Mouse (Mus musculus): ENCODE results near the gene Laptm4a. TPM values are rescaled to one million over a fixed set of nuclear protein-coding genes. Genes with fewer than 3 reads are reported as not detected.

The Laptm4a gene
- polyA plus RNA-seq, 1 experiment from 2014 or later = 185 TPM

DNA sequence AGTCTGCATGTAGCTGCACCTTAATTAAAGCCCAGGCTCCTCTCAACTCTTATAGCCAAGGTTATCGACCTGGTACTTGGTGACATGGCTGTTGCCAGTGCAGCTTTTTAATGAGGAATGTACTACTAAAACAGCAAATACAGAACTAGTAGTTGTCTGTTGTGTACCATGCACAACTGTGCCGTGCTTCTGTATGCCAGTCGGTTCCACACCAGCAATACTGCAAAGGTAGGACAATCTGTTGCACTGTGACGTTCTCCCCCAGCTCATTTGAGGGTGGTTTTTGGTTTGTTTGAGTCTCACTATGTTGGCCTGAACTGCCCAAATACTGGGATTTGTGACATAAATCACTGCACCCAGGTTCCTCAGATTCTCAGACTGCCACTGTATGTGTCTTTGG is 18.0 kb downstream of the Laptm4a start:
- 88% methylated on average over 4 of the region's 4 CpGs for WGBS
- Histone ChIP-seq H3K4me2 (ENCODE audit: low read length) (no peak overlapping the region), H3K9me3 (ENCODE audit: control insufficient read depth, low read length) (no peaks in the 10 kb centered on the region), H3K4me1 (replicated peaks; ENCODE audit: control insufficient read depth, insufficient read depth, low read length) (peaks cover 4% of the 10 kb centered on the region; the same call in 1 of the 2 replicates), H3K4me3 (ENCODE audit: low read depth, low read length) (no peak overlapping the region), H3K27me3 (replicated peaks; ENCODE audit: control insufficient read depth, insufficient read depth, low read length) (no peaks in the 10 kb centered on the region), H3K9ac (ENCODE audit: low read length) (no peak overlapping the region), H3K27ac (ENCODE audit: low read depth) (no peak overlapping the region), H3K36me3 (ENCODE audit: control insufficient read depth, insufficient read depth, low read length) (peaks cover 51% of the 10 kb centered on the region)
- DNase-seq (ENCODE audit: low spot score) (no peak), ATAC-seq (replicated peaks; ENCODE audit: low FRiP score, low TSS enrichment, low read depth) (no peak)

DNA sequence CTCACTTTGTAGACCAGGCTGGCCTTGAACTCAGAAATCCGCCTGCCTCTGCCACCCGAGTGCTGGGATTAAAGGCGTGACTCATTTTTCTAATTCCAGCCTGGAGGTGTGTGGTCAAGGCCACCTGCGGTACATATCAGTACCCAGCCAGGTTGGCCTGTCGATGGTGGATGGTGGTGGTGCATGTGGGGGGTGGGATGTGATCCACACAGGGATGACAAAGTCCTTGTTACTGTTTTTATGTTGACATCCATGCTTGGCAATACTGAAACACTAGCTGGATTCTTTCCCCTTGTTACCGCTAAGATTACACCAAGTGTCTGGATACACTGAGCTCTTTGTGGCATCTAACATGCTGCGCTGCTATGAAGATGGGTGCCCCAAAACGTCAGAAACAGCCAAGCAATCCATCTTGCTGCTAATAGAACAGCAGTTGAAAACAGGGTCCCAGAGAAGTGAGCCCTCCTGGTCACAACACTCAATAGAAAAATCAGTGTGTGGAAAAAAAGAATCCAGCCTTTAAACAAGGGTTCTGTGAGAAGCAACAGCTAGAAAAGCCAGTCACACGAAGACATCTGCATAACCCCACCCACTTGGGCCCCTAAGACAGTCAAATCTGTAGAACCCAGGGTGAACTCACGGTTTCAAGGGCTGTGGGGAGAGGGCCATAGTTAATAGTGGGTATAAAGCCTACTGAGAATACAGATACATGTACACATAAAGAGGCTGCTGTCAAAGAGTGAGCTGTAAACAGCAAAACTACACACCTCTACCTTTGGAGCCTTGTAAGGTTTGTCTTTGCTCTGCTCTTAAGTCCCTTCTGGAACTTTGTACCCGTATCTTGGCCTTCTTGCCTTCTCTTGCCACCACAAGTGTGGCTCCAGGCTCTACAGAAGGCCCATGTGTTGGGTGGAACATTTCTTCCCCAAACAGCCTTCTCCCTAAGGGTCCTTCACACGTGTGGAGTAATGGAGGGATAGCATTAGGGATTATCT is 18.8 kb downstream of the Laptm4a start:
- Histone ChIP-seq H3K36me3 (ENCODE audit: control insufficient read depth, insufficient read depth, low read length) (peaks cover 43% of the 10 kb centered on the region), H3K9ac (ENCODE audit: low read length) (no peak overlapping the region), H3K9me3 (ENCODE audit: control insufficient read depth, low read length) (no peaks in the 10 kb centered on the region), H3K4me2 (ENCODE audit: low read length) (no peak overlapping the region), H3K27ac (ENCODE audit: low read depth) (no peak overlapping the region), H3K4me3 (ENCODE audit: low read depth, low read length) (no peak overlapping the region), H3K4me1 (replicated peaks; ENCODE audit: control insufficient read depth, insufficient read depth, low read length) (peaks cover under 1% of the 10 kb centered on the region; the same call in 1 of the 2 replicates), H3K27me3 (replicated peaks; ENCODE audit: control insufficient read depth, insufficient read depth, low read length) (no peaks in the 10 kb centered on the region)
- WGBS = 69% methylated on average over 12 of the region's 12 CpGs
- DNase-seq (ENCODE audit: low spot score) = no peak
- ATAC-seq (replicated peaks; ENCODE audit: low FRiP score, low TSS enrichment, low read depth) = peak; percentile 38

DNA sequence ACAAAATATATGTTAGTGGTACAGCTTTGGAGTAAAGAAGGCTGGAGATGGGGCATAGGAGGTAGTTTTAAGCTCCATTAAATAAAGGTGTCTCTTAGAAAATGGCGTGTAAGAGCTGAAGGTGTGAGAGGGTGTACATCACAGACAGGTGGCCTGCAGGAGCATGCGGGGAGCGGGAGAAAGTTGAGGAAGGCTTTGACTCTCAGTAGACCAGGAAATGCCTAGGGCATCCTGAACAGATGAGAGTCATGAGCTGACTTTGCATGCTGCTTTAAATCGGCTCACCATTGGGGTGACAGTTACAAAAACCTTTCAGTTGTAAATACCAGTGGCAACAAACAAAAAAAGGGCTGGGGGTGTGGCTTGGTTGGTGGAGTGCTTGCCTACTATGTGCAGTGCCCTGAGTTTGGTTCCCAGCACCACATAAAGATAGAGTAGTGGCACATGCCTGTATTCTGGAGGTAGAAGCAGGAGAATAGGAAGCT is 19.7 kb downstream of the Laptm4a start:
- ATAC-seq (replicated peaks; ENCODE audit: low FRiP score, low TSS enrichment, low read depth) (no peak), DNase-seq (ENCODE audit: low spot score) (no peak)
- Histone ChIP-seq H3K27ac (ENCODE audit: low read depth) (no peak overlapping the region), H3K27me3 (replicated peaks; ENCODE audit: control insufficient read depth, insufficient read depth, low read length) (no peaks in the 10 kb centered on the region), H3K4me2 (ENCODE audit: low read length) (no peak overlapping the region), H3K36me3 (ENCODE audit: control insufficient read depth, insufficient read depth, low read length) (peaks cover 34% of the 10 kb centered on the region), H3K9ac (ENCODE audit: low read length) (no peak overlapping the region), H3K4me3 (ENCODE audit: low read depth, low read length) (no peak overlapping the region), H3K4me1 (replicated peaks; ENCODE audit: control insufficient read depth, insufficient read depth, low read length) (no peaks in the 10 kb centered on the region), H3K9me3 (ENCODE audit: control insufficient read depth, low read length) (no peaks in the 10 kb centered on the region)
- WGBS = 71% methylated on average over 4 of the region's 4 CpGs

DNA sequence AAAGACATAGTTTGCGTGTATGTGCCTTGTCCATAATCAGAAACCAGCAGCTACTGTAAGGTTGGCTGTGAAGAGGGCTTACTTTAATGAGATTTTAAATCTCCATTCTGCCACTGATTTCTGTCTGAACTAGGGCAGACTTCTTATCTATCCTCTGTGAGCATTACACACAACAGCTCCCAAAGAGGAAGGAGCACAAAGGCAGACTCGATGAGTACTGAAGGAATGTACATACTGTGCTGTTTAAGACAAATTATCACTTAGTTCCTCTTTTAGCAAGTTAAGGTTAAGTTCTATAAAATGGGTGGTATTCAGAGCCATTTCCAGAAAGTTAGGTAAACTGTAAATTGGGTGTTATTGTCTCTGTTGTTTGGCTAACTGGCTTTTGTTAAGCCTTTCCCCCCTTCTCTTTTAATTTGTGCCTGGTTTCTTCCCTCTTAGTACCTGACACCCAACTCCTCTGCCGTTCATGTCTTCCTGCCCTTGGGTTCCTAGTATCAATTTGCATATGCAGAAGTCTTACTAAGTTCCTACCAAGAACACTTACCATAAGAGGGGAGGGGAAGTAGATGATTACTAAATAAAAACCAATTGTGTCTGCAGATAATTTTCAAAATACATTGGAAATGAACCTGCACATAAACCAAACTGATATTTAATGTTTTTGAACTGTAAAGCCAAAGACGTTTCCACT is 20.4 kb downstream of the Laptm4a start:
- Histone ChIP-seq H3K9me3 (ENCODE audit: control insufficient read depth, low read length) (no peaks in the 10 kb centered on the region), H3K4me2 (ENCODE audit: low read length) (no peak overlapping the region), H3K36me3 (ENCODE audit: control insufficient read depth, insufficient read depth, low read length) (peaks cover 27% of the 10 kb centered on the region), H3K27me3 (replicated peaks; ENCODE audit: control insufficient read depth, insufficient read depth, low read length) (no peaks in the 10 kb centered on the region), H3K4me1 (replicated peaks; ENCODE audit: control insufficient read depth, insufficient read depth, low read length) (no peaks in the 10 kb centered on the region), H3K27ac (ENCODE audit: low read depth) (no peak overlapping the region), H3K9ac (ENCODE audit: low read length) (no peak overlapping the region), H3K4me3 (ENCODE audit: low read depth, low read length) (no peak overlapping the region)
- ATAC-seq (replicated peaks; ENCODE audit: low FRiP score, low TSS enrichment, low read depth) (no peak), DNase-seq (ENCODE audit: low spot score) (no peak)
- 60% methylated on average over 4 of the region's 4 CpGs for WGBS

DNA sequence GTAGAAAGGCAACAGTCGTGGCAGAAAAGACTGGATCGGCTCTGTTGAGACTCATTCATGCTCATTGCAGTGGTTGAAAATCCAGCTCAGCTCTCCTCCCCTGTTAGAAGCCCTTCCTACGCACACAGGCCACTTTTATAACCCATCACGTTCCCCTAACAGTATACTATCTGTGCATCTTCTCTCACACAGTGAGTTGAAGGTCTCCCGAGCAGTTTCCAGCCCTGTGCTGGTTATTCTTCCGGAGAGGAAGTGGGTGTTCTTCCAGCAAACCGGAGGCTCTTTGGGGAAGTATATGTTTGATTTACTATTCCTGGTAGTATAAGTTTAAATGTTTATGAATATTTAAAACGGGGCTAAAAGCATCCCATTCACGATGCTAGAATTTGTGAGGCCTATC is 25.7 kb downstream of the Laptm4a start:
- Histone ChIP-seq H3K9ac (ENCODE audit: low read length) (peak overlapping the region; percentile 47; the same call in 1 of the 2 replicates), H3K4me3 (ENCODE audit: low read depth, low read length) (peak overlapping the region; percentile 45; the same call in 1 of the 2 replicates), H3K9me3 (ENCODE audit: control insufficient read depth, low read length) (no peaks in the 10 kb centered on the region), H3K27me3 (replicated peaks; ENCODE audit: control insufficient read depth, insufficient read depth, low read length) (peaks cover 9% of the 10 kb centered on the region), H3K4me1 (replicated peaks; ENCODE audit: control insufficient read depth, insufficient read depth, low read length) (peaks cover 6% of the 10 kb centered on the region), H3K36me3 (ENCODE audit: control insufficient read depth, insufficient read depth, low read length) (no peaks in the 10 kb centered on the region), H3K4me2 (ENCODE audit: low read length) (peak overlapping the region; percentile 99), H3K27ac (ENCODE audit: low read depth) (no peak overlapping the region)
- 35% methylated on average over 9 of the region's 9 CpGs for WGBS
- ATAC-seq (replicated peaks; ENCODE audit: low FRiP score, low TSS enrichment, low read depth) = no peak
- no peak for DNase-seq (ENCODE audit: low spot score)

DNA sequence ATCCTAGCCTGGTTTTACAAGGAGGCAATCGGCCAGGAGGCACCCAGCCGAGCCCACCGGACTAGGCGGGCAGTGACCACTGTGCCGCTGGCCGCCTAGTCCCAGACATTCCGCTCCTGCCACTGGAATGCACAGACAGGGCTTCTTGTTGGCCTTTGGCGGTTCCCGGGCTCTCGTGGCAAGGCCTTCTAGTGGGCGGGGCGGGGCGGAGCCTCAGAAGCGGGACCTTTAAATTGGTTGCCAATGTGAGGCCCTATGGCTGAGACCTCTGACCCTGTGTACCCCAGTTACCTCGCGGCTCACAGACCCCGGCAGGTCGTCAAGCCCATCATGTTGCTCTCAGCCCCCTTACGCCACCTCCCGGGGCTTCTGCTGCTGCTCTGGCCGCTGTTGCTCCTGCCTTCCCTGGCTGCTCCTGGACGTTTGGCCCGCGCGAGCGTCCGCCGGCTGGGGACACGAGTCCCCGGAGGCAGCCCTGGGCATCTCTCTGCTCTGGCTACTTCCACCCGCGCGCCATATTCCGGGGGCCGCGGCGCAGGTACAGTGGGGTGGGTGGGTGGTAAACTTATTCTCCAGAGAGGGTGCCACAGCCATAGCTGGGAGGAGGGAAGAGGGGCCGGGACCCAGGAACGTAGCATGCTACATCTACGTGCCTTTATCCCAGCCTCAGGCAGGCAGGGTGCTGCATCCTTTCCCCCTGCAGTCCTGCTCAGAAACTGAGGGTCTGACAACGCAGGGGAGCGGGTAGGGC is 26.4 kb downstream of the Laptm4a start, which contains the start of gene Matn3:
TSS of gene Matn3 (plus strand) at position 216 of the 751 bp plus-strand sequence.
- Histone ChIP-seq H3K4me3 (ENCODE audit: low read depth, low read length) (peak within 1 kb of the TSS; percentile 45), H3K9me3 (ENCODE audit: control insufficient read depth, low read length) (no peaks in the 10 kb centered on the region), H3K36me3 (ENCODE audit: control insufficient read depth, insufficient read depth, low read length) (no peaks in the 10 kb centered on the region), H3K4me1 (replicated peaks; ENCODE audit: control insufficient read depth, insufficient read depth, low read length) (peaks cover 6% of the 10 kb centered on the region), H3K27ac (ENCODE audit: low read depth) (no peak within 1 kb of the TSS), H3K9ac (ENCODE audit: low read length) (peak within 1 kb of the TSS; percentile 47), H3K27me3 (replicated peaks; ENCODE audit: control insufficient read depth, insufficient read depth, low read length) (peaks cover 9% of the 10 kb centered on the region), H3K4me2 (ENCODE audit: low read length) (peak within 1 kb of the TSS; percentile 99)
- peak; percentile 73 for ATAC-seq (replicated peaks; ENCODE audit: low FRiP score, low TSS enrichment, low read depth)
- peak; percentile 80 for DNase-seq (ENCODE audit: low spot score)
- 2% methylated on average over 42 of the region's 42 CpGs for WGBS

DNA sequence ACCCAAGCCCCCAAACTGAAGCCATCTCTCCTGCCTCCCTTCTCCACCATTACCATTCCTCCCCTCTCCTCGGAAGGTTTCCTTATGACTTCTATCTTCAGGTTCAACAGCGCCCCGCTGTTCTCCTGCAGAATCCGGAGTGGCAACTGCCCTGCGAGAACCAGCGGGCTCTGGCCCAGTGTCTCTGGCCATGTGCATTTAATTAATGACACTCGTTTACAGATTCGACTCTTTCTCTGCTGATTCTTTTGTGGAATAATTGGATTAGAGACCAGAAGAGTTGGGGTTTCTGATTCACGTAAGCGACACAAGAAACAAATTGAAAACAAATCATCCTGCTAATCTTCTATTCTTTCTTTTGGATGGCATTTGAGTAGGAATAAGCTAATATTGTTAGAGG is 31.7 kb downstream of the Laptm4a start:
- ATAC-seq (replicated peaks; ENCODE audit: low FRiP score, low TSS enrichment, low read depth) = no peak
- H3K27ac ChIP-seq (ENCODE audit: low read depth) = no peak overlapping the region
- no peak overlapping the region for H3K4me3 ChIP-seq (ENCODE audit: low read depth, low read length)
- 82% methylated on average over 10 of the region's 10 CpGs for WGBS
- DNase-seq (ENCODE audit: low spot score) = no peak
- H3K36me3 ChIP-seq (ENCODE audit: control insufficient read depth, insufficient read depth, low read length) = no peaks in the 10 kb centered on the region
- no peak overlapping the region for H3K4me2 ChIP-seq (ENCODE audit: low read length)
- H3K27me3 ChIP-seq (replicated peaks; ENCODE audit: control insufficient read depth, insufficient read depth, low read length) = peaks cover 9% of the 10 kb centered on the region
- no peak overlapping the region for H3K9ac ChIP-seq (ENCODE audit: low read length)
- H3K9me3 ChIP-seq (ENCODE audit: control insufficient read depth, low read length) = no peaks in the 10 kb centered on the region
- H3K4me1 ChIP-seq (replicated peaks; ENCODE audit: control insufficient read depth, insufficient read depth, low read length) = peaks cover 2% of the 10 kb centered on the region

DNA sequence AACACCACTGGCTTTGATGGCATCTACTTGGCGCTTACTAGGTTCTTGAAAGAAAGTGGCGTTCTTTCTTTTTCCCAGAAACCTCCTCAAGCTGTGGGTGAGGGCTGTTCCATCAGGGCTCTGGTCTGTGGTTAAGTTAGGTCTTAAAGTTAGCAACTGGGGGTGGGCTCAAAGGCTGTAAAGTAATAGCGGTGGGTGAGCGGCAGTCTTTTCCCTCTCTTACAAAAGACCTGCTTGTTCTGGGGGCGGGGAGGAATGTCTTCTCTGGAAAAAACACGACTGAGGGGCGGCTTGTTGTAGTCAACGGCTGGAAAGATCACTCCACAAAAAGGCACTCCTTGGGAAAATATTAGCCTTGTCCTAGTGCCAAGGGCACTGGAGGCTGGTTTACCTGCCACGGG is 32.7 kb downstream of the Laptm4a start:
- ATAC-seq (replicated peaks; ENCODE audit: low FRiP score, low TSS enrichment, low read depth) (no peak), DNase-seq (ENCODE audit: low spot score) (no peak)
- no peaks in the 10 kb centered on the region; the same call in 1 of the 2 replicates for H3K27me3 ChIP-seq (replicated peaks; ENCODE audit: control insufficient read depth, insufficient read depth, low read length)
- no peaks in the 10 kb centered on the region for H3K9me3 ChIP-seq (ENCODE audit: control insufficient read depth, low read length)
- no peak overlapping the region for H3K27ac ChIP-seq (ENCODE audit: low read depth)
- no peak overlapping the region for H3K9ac ChIP-seq (ENCODE audit: low read length)
- WGBS = 61% methylated on average over 9 of the region's 9 CpGs
- no peaks in the 10 kb centered on the region for H3K4me1 ChIP-seq (replicated peaks; ENCODE audit: control insufficient read depth, insufficient read depth, low read length)
- H3K4me3 ChIP-seq (ENCODE audit: low read depth, low read length) = no peak overlapping the region
- no peak overlapping the region for H3K4me2 ChIP-seq (ENCODE audit: low read length)
- H3K36me3 ChIP-seq (ENCODE audit: control insufficient read depth, insufficient read depth, low read length) = no peaks in the 10 kb centered on the region

Measured in intestine, embryonic 14.5 days (tissue).